Mouse (Mus musculus) C2C12 (cell line): ENCODE data around the gene Smc4.

Experiments
- CEBPB ChIP-seq: IDR thresholded peaks from one replicate; pipeline ENCODE4 v1.6.1; 2011; ENCODE audit warnings: low read depth, mild to moderate bottlenecking, control low read depth, moderate library complexity
- CTCF ChIP-seq: IDR thresholded peaks from one replicate; pipeline ENCODE4 v1.5.1; 2011; ENCODE audit not compliant: control insufficient read depth, insufficient read depth, insufficient read length
- FOSL1 ChIP-seq: IDR thresholded peaks from one replicate; pipeline ENCODE4 v1.8.0; 2011; ENCODE audit warnings: mild to moderate bottlenecking, low read length; ENCODE audit not compliant: poor library complexity, insufficient read depth, severe bottlenecking
- MAX ChIP-seq: IDR thresholded peaks from one replicate; pipeline ENCODE4 v1.6.1; 2011; ENCODE audit warnings: mild to moderate bottlenecking, control low read depth
- MYOG ChIP-seq: IDR thresholded peaks from one replicate; pipeline ENCODE4 v1.6.1; 2011; ENCODE audit not compliant: control insufficient read depth, insufficient read length; ENCODE audit errors: extremely low read depth
- USF1 ChIP-seq: IDR thresholded peaks from one replicate; pipeline ENCODE4 v1.6.1; 2011; ENCODE audit warnings: low read depth, mild to moderate bottlenecking, control low read depth, moderate library complexity

GRCm38 (mm10) chr3:69055871-69056270, 51.3 kb downstream of the Smc4 start:
- TF ChIP-seq CTCF (no peak), CEBPB (no peak), MYOG (no peak), USF1 (no peak), MAX (no peak), FOSL1 (no peak)
